Mouse (Mus musculus) olfactory bulb, adult 2 months (tissue): Measurements from ENCODE around the gene Zfp948.

Source experiments
- CTCF ChIP-seq: fragments of 200-500 bp; IDR thresholded peaks from 2 replicates; pipeline ENCODE4 v1.5.1; 2012; ENCODE audit warnings: low read depth, mild to moderate bottlenecking, low read length, moderate library complexity; ENCODE audit not compliant: insufficient read depth
- POLR2A ChIP-seq: fragments of 200-500 bp; IDR thresholded peaks from 2 replicates; pipeline ENCODE4 v1.6.1; 2012; ENCODE audit warnings: mild to moderate bottlenecking, low read depth, low read length, moderate library complexity; ENCODE audit not compliant: insufficient read depth

DNA sequence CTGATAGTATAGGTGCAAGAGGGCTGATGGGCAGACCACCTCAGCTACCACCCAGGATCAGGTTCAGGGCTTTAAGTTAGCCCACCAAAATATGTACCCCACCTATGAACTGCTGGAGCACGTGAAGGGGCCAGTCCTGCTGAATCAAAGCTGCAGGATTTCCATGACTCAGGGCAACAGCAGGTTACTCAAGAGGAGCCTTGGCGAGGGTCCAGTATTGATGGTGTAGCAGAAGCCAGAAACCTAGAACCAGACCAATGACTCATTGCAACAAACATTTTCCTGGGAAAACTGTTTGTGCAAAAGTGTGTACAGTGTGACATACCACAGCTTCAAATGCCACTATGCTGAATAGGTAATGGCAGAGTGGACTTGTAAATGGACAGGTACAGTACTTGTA, 9.0 kb upstream of the Zfp948 start:
- TF ChIP-seq POLR2A (no peak), CTCF (no peak)
